Mouse (Mus musculus) inflammation-experienced regulatory T-cells, adult 6 months (primary cell): ENCODE results near the gene Swi5. TPM values are rescaled to one million over a fixed set of nuclear protein-coding genes. Genes with fewer than 3 reads are reported as not detected.
A peak's percentile ranks its signal among the peaks of the same experiment; 100 is the strongest.

Experiments
- ATAC-seq: one replicate; pipeline ENCODE4 v1.8.0; 2017
- polyA plus RNA-seq, 3 experiments: library from polyadenylated mRNA; unstranded; fragments of 100-300 nt; shearing (Covaris generic); gene quantifications; one replicate each; pipeline ENCODE4 v1.2.1; 2017

The Swi5 gene
- polyA plus RNA-seq, 3 experiments from 2014 or later: 155 to 247 (median 208) TPM

DNA sequence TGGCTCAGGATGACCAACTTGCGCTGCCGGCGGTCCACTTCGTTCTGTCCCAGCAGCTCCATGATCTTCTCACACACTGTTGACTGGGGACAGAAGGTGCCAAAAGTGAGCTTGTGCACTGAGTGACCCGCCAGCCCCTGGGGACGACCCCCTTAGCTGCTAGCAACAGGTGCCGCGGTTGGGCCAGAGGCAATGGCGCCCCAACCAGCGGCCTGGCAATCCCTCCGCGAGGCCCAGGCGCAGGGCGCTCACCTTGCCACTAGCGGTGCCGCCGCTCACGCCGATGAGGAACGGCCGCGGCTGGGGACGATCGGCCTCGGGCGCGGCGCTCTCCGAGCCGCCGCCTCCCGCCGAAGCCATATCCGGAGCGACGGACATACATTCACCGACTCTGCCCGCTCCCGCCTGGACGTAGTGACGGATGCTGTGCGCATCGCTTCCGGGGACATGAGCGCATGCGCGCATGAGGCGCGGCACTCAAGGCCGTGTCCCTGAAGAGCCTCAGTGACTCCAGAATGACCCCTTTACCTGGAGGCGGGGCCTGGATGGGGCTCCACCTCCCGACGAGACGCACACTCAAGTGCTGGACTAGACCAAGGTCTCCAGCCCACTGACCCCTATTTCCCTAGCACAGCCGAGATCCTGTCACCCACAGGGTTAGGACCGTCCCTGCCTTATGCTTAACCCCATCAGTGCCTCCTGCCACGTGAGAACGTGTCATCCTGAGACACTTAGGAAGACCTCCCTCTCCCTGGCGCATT lies 28.0 kb downstream of the Swi5 start, which contains the start of gene Uck1:
Gene Uck1 (minus strand): TSS at position 503 of the 761 bp plus-strand sequence.
- ATAC-seq: peak; percentile 95

DNA sequence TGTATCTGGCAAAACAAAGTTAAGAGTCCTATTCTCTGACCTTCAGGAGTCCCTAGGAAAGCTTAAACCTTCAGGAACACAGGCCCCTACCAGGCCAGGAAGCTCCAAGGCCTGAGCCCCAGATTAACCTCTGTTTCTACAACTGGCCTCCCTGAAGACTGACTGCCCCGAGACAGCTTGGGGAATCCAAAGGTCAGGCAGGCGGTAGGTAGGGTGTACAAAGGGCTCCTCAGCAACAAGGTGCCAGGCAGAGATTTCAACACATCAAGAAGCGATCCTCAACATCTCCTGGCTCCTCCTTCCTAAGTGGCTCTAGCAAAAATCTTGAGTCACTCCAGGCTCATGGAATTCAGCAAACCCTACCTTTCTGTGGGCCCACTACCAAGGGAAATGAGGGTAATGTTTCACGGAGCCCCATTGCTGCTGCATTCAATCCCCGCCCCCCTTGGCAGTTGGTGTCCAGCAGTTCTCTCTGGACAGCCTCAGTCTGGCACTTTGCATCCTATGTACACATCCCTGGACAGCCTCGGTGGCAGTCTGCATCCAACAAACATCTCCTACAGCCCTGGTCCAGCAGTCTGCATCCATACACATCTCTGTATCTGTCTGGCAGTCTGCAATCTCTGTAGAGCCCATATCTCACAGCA lies 28.9 kb downstream of the Swi5 start:
- no peak for ATAC-seq

DNA sequence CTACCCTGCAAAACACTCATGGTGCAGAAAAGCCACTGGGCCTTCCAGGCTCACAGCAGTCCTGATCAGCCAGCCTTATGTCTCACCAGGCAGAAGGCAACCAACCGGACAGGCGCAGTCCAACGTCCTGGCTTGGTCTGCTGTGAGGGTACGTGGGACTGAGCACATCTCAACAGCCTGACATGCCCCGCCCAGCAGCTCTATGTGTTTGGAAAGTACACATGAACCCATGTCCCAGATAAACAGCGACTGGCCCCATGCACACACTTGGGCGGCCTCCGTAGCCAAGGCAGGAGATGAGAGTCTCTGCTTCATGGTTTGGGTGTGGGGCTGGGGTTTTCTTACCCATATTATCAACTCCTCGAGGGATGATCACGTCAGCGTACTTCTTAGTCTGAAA lies 31.6 kb downstream of the Swi5 start:
- ATAC-seq: no peak

DNA sequence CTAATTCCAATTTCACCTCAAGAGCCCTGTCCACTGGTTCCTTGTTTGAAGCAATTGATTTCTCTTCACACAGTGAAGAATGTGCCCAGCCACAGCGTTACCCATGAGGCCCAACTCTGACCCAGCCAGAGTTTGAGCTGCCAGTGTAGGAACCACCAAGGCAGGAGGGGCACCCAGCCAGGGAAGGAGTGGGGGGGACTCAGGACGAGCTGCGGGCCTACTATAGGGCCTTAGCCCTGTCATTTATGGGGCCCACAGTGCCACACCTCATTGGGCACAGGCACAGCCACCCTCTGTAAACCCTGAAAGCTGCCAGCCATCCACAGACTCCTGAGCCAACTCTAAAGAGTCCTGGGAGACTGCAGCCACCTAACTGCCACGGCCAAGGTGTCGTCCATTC lies 33.3 kb downstream of the Swi5 start:
- no peak for ATAC-seq

DNA sequence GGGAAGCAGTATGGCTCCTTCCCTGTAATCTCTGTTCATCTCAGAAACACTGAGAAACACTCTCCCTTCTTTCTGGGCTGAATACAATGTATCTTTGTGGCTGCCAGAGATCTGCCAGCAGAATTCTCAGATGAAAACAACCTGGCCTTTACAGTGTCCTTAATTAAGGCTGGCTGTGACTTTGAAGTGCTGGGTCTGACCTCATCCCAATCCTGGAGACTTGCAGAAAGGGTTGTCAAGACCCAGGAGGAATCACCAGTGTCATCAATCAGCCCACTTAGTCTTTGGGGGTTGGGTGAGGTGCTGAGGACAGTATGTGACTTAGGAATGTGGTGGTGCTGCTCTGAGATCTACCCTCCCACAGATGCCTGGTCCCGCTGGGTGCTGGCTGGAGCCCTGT lies 34.5 kb downstream of the Swi5 start:
- no peak for ATAC-seq

DNA sequence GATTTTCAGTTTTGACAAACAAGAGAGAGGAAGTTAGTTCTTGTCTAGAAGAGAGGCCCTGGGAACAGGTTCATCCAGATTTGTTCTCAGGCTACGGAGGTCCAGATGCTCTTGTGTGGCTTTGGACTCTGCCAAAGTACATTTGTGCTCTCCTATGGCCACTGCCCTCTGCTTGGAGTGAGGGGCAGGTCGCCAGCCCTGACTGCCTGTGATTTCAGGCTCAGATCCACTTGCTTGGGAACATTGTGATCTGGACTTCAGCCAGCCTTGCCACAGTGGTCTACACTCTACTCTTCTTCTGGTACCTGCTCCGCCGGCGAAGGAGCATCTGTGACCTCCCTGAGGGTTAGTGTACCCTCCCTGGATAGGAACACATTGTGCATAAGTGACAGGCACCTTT lies 35.2 kb downstream of the Swi5 start:
- no peak for ATAC-seq

DNA sequence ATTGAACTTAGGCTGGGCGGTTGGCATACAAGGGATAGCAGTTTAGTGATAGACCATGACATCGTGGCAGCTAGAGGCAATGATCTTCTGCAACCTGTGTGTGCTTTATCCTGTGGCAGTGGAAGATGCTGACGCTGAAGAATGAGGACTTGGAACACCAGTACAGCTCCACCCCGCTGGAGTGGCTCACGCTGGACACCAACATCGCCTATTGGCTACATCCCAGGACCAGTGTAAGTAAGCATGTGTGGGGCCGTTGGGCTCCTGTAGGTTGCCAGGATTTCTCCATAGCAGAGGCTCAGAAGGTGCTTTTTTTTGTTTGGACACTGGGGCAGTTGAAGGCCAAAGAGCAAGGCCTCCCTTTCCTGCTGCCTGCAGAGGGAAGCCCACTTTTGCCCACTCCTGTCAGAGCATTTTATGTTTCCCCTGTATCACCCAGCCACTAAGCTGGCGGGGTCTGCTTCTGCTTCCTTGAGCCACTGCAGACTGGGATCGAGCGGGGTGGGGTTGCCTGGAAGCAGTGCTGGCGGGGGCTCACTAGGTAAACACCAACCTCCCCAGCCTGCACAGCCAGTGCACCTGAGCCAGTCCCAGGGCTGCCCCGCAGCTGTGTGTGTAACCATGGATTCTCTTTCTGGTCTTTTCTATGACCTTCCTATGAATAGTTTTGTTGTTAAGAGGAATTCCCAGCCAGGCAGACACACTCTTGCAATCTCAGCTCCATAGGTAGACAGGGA lies 35.9 kb downstream of the Swi5 start:
- no peak for ATAC-seq

DNA sequence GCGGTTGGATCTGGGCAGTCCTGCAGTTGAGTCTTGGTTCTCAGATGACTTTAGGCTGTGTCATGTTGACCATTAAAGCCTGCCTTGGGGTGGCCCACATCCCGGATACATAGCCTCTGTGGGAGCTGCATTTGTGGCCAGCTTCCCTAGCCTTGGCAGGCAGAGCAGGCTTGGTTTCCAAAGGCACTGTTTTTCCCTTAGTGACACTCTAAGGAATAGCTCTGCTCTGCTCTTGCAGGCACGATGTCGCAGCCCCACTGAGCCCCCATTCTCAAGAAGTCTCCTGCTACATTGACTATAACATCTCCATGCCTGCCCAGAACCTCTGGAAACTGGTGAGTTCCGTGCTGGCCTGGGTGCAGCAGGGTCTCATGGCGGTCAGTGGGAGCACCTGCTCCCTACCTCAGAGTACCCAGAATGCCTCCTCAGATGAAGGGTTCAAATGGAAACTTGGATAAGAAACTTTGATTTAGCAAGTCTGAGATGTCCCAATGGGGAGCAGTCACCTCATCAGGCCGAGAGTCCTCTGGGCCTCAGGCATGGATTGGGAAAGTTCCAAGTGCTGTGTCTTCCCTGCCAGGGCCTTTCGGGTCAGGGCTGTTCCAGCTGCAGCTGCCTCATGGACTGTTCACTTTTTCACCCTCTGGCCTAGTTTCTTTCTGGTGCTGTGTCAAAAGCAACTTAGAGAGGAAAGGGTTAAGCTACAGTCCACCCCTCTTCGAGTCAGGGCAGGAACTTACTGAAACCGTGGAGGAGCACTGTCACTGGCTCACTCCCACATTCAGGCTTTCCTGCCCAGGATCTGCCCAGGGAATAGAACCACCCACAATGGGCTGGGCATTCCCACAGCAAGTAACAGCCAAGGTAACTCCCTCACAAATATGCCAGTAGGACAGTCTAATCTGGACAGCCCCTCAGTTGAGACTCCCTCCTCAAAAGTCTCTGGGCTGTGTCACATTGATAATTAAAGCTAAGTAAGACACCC lies 39.2 kb downstream of the Swi5 start:
- ATAC-seq: no peak

DNA sequence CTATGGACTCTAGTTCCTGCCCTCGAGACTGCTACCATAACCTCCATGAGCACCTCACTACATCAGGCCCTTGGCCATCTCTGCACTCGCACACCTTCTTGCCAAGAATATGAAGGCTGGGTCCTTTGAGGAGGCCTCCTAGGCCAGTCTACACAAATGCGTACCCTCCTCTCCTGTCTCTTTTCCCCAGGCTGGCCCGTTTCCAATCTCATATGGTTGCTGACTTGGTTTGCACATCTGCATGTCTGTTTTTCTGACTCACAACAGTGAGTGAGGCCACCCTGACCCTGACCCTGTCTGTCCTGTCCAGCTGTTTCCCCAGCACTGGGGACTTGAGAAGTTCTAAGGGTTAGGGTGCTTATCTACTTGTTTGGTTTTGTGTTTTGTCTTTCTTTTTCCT lies 41.1 kb downstream of the Swi5 start:
- ATAC-seq: no peak

DNA sequence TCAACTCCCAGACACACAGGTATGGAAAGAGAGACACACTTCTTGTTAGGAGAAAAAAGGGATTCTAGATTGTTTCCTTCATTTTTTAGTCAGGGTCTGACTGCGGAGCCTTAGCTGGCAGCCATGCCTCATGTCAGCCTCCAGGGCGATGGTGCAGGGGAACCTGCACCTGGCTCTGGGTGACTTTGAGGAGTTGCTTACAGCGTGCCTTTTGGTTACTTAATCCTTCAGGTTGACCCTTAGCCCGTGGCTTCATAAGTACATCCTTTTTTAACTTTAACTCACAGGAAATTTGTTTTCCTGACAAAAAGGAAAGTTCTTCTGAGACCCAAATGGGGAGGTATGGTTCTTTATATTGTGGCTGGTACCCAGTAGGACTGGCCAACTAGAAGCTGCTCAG lies 44.9 kb downstream of the Swi5 start:
- ATAC-seq: no peak

DNA sequence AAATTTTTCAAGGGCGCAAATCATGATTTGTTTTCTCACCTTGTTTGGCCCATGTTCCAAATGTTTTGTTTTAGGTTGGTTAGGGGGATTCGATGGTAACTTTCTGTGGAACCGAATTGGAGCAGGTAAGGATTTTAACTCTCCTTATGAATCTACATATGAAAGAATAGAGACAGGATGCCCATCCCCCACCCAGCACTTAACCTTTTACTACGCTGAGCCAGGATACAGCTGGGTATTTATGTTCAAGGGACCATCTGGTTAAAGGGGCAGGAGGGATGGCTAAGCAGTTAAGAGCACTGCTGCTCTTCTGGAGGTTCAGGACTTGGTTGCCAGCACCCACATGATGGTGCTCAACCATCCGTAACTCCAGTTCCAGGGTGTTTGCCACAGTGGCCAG lies 47.3 kb downstream of the Swi5 start:
- ATAC-seq: no peak

DNA sequence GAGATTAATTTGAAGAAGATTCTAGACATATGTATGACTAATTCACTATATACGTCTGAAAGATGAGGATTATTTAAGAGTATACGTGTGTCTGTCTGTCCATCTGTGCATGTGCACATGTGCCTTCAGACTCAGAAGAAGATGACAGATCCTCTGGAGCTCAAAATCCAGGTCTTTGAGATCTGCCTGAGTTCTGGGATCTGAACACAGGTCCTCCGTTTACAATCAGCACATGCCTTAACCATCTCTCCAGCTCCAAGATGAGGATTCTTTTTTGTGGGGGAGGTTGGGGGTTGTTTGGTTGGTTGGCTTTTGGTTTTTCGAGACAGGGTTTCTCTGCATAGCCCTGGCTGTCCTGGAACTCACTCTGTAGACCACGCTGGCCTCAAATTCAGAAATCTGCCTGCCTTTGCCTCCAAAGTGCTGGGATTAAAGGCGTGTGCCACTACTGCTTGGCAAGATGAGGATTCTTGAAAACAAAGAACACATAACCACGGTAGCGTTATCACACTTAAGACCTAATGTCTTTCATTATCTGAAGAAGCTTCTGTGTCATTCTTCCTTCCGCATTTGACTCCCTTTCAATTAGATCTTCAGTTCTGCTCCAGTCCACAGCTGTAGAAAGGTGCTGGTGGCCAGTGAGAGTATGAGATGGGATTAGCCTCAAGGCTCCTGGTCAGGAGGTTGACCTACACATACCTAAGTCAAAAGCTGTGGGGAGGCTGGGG lies 49.0 kb downstream of the Swi5 start:
- no peak for ATAC-seq

DNA sequence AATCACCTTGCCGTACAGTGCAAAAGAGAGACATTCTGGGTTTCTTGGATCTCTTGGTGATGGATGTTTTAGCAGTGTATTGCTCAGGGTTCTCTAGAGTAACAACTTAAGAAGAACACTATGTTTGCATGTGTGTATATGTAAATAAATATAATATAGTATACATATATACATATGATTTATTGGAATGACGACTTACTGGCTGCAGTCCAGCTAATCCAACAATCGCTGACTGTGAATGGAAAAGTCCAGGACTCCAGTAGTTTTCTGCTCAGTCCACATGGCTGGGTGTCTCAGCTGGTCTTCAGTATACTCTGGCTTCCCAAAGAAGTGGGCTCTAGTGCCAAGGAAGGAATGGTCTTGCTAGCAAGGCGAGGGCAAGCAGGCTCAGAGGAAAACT lies 50.3 kb downstream of the Swi5 start:
- ATAC-seq: no peak

DNA sequence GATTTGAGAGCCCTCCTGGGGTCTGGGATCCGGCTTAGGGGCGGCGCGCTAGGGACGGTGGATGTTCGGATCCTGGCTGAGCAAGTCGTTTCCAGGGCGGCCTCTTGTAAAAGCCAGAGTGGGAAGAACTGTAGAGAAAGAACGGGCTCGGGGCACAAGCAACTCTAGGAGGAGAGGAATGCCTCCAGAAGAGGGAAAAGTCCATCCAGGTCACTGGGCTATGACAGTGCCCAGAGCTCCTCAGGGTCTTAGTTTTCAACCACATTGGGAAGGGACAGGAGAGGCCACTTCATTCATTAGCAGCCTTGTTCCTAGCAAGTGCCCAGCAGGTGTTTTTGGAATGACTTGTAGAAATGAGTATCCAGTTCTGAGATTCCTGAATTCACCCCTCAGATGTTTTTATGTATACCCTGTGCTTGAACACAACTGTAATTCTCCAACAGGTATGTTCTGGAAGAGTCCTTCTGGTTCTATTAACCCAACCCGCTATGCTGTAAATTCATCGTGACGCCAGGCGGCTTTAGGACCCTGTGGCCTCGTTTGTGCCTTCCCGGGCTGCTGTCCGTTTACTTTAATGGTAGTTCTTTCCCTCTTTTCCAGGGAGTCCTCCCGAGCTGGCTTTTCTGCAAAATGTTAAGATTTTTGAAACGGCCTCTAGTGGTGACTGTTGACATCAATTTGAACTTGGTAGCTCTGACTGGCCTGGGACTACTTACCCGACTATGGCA lies 51.0 kb downstream of the Swi5 start:
- ATAC-seq: peak; percentile 42

DNA sequence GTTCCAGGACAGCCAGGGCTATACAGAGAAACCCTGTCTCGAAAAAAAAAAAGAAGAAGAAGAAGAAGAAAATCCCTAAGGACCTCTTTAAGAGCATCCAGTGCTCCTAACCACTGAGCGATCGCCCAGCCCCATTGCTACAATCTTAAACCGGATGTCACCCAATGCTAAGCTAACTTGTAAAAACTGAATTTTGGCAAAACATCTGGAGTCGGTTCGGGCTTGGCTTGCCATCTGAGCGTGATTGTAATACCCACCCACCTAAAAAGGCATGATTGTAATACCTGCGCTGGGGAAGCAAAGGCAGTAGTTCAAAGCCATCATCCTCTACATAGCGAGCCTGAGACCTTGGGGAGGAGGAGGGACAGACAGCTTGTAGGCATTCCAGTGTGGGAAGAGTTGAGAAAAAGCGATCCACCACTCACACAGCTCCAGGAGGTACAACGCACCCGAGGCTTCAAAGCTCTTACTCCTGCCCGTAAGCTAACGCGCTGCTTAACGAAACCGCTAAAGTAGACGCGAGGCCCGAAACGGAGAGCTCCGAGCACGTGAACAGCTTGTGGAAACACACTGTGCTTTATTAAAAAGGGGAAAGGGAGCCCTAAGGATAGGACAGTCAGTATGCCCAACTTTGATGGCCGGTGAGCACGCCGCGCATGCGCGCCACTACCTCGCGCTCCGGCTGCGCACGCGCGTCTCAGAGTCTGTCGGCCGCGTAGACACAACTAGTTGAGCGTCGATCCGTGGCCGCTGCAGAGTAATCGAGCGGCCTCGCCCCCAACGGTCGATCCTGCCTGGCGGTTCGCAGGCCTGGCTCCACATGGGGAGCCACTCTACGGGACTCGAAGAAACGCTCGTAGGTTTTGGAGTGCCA lies 51.8 kb downstream of the Swi5 start, which contains the start of gene Pomt1:
Gene Pomt1 (plus strand): TSS at position 705 of the 874 bp plus-strand sequence.
- ATAC-seq: peak; percentile 74

DNA sequence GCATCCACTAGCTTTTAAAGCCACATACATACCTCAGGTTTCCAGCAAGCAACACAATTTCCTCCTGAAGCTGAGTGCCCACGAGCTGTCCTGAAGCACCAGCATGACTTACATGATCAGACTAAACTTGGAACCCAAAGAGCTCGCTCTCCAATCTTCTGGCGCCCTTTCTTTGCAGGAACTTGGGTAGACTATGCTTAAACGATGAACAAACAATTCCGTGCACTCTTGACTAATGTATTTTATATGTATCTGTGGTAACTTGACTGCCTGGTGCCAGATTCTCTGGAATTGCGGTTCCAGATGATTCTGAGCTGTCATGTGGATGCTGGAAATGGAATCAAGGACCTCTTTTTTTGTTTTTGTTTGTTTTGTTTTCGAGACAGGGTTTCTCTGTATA lies 52.4 kb downstream of the Swi5 start:
- ATAC-seq: no peak
